Mouse (Mus musculus) bone marrow macrophage, adult 2 months (primary cell): Measurements from ENCODE around the gene Fbxl5.

Experiments used
- CTCF ChIP-seq: IDR thresholded peaks from 2 replicates; pipeline ENCODE4 v1.5.1; 2012; ENCODE audit warnings: low read depth, mild to moderate bottlenecking, low read length, moderate library complexity
- POLR2A ChIP-seq: IDR thresholded peaks from 2 replicates; pipeline ENCODE4 v1.6.1; 2012; ENCODE audit warnings: mild to moderate bottlenecking, low read depth, low read length, borderline replicate concordance

DNA sequence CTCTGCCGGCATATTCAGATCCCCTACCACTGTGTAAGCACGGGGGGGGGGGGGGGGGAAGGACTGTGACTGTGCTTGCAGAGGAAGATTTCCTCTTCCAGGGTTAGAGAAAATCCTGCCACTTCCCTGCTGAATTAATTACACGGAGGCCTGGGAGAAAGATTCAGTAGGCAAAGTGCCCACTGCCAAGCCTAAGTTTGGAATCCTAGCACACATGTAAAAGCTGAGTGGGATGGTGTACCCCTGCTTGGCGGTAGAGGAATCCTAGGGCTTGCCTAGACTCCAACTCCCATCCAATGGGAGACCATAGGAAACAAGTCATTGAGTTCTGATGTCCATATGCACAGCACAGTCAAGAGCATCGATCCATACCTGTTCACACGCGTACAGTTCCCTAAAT is 97.6 kb downstream of the Fbxl5 start:
- TF ChIP-seq CTCF (no peak), POLR2A (no peak)
